Mouse (Mus musculus): ENCODE data around the gene Btrc. TPM values are rescaled to one million over a fixed set of nuclear protein-coding genes. Genes with fewer than 3 reads are reported as not detected.

Btrc gene
- total RNA-seq, 2 experiments from 2014 or later = 18.8 to 23.0 TPM

GRCm38 (mm10) chr19:45574941-45575631, 211.6 kb downstream of the Btrc start:
- no peak for DNase-seq

GRCm38 (mm10) chr19:45575632-45576001, 212.1 kb downstream of the Btrc start:
- no peak for DNase-seq

- no peak for DNase-seq
Measured at GRCm38 (mm10) chr19:45577141-45577750, 213.7 kb downstream of the Btrc start.

- DNase-seq = no peak
Measured at GRCm38 (mm10) chr19:45578976-45579375, 215.4 kb downstream of the Btrc start.

- no peak for DNase-seq
Measured at GRCm38 (mm10) chr19:45579416-45579815, 215.9 kb downstream of the Btrc start.

Other genes starting within 250 kb of the Btrc start
- not detected for gene Tlx1, start 213.1 kb upstream of the Btrc start, total RNA-seq (2021)
- 10 to 100 TPM; 34.0 to 41.1 TPM for gene Lbx1, start 127.9 kb upstream of the Btrc start, total RNA-seq (2021)
- gene Poll, start 196.8 kb downstream of the Btrc start, total RNA-seq (2021) = 10 to 100 TPM; 12.5 to 13.2 TPM
- gene Gm17018, start 196.9 kb downstream of the Btrc start, total RNA-seq (2021) = 10 to 100 TPM; 16.3 to 16.5 TPM

Measured in gastrocnemius, postnatal 25 days (tissue).